Mouse (Mus musculus) lung, postnatal 4 days (tissue): ENCODE measurements at regions not wholly inside any gene's neighbourhood (a gene's known extent, or its start where the extent isn't known, plus 50 kb on each side); places are given as distances from the start of the nearest gene placed in this dataset.

ENCODE experiments used
- DNase-seq, 2 experiments: peaks; one replicate each; pipeline ENCODE4 v3.0.0; 2021

DNA sequence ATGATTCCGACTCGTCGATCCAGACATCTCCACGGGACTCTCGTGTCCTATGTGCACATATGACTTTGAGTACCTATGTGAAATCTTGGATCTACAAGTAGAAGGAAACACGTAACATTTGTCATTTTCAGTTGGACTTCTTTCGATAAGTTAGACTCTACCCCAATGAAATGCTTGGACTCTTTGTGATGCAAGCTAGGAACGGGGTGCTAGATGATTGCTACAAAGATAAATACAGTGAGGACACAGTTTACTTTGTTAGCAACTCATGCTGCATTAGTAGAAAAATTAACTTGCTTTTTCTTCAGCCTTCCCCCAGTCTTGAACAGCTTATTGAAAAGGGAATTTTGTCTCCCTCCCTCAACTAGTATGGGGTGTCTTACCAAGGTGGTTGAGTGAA lies 81.2 kb upstream of the Eef1e1 start:
- DNase-seq = no peak

DNA sequence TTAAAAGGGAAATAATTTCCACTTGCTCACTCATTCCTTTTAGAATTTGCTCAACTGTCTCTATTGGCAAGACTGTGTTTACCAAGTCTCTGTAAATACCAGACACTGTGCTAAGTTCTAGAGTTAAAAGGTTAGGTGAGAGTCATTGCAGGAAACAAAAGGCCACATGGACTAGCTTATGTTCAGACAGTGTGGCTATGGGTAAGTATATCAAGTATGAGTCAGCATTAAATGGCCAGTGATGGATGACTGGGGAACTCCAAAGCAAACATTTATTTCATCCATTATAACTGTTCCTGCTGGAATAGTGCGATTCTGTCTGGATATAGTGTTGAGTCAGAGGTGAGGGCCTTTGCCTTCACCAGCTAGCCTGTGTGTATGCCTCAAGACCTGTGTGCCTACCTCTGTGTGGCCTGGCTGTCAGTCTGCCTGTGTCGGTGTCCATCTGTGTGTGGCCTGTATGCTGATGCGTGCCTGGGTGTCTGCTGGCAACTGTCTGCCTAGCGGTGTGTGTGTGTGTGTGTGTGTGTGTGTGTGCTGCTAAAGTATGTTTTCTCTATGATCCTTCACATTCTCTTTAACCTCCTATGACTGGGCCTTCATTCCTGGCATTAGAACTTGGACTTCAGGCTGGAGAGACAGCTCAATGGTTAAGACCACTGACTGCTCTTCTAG lies 77.6 kb upstream of the Eef1e1 start:
- no peak for DNase-seq

DNA sequence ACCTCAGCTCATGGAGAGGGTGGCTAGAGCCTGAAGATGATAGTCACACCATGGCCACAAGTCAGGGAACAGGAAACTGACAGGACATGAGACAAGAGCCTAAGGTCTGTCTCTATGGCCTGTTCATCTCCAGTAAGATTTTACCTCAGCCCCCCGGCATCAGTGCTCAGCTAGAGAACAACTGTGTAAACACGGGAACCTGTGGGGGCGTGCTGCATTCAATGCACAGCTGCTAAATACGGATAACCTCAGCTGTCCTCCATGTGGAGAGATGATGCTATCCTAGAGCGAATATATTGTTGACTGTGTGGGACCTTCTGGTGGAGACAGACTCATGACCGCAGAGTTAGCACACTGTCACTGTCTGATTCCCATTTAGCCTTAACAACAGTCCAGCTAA lies 76.4 kb upstream of the Eef1e1 start:
- no peak for DNase-seq

DNA sequence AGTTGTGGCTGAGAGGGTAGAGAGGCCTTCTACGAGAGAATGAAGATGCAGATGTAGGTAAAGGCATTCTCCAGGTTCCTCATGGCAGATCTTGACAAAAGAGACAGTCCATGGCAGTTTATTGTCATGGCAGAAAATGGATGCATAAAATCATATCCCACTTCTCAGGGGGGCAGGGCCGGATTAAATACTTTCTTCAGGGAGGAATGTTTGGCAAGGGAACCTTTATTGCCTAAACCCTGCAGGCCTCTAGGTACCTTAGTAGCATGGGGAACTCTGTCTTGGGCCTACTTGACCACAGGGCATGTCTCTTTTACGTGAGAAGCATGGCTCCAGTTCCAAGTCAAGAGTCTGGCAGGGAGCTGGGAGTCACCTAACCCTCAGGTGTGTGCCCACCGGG lies 74.4 kb upstream of the Eef1e1 start:
- DNase-seq = no peak

DNA sequence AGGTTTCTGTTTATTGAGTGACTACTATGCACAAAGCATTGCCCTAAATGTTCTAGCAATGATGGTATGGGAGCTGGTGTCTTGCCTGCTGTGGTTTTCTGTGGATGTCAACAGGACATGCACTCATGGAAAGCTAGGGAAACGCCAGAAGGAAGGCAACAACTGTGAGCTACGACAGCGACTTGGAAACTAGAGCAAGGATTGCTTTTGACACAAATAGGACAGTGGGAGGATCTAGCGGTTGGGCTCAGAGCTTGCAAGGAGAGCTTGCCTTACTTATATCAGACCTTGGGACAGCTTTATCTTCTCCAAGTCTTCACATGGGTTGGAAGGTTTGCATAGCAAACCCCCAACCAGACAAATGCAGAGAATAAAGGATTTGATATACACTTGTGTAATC lies 66.6 kb upstream of the Eef1e1 start:
- no peak for DNase-seq

DNA sequence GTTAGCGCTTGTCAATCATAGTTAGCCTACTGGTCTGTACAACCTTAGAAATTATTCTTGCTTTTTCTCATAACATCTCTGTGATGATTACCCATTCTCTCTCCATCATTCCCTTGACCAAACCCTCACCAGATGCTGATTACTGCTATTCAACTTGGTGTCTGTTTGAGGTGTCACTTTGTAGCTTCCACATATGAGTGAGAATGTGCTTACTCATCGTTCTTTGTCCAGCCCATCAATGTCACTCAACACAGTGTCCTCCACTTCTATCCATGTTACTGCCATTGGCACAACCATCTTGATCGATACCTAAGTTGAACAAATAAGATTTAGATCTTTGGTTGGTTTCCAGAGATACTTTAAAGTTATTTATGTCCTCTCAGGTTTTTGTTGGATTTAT lies 62.3 kb upstream of the Eef1e1 start:
- no peak for DNase-seq

DNA sequence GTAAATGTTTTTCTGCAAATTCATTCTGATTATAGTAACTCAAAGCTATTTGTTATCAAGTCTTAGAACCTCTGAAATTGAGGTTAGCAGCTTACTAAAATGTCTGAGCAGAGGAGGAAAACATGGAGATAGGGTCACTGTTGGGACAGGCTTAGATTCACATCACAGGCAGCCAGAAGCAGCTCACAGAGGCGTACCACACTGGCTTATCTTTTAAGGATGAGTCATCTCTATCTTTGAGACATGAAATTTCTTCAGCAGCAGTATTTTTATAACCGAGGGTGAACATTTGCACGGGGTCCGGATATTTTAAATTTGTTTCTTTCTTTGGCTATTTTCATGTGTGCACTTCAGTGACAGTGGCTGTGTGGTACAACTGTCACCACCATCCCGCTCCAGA lies 56.0 kb upstream of the Eef1e1 start:
- DNase-seq = no peak
